Mouse (Mus musculus) cortical plate, adult 2 months (tissue): ENCODE data around the gene Gpd2. TPM values are rescaled to one million over a fixed set of nuclear protein-coding genes. Genes with fewer than 3 reads are reported as not detected.

Experiments
- H3K27ac ChIP-seq: fragments of 200-500 bp; 2 replicates; pipeline ENCODE4 v1.5.1; 2012; ENCODE audit warnings: low read length, control low read depth, inconsistent platforms; ENCODE audit not compliant: insufficient read depth
- H3K4me1 ChIP-seq: fragments of 200-500 bp; 2 replicates; pipeline ENCODE4 v1.6.1; 2011; ENCODE audit warnings: low read length; ENCODE audit not compliant: control insufficient read depth, insufficient read depth
- H3K4me3 ChIP-seq: fragments of 200-500 bp; 2 replicates; pipeline ENCODE4 v1.5.1; 2011; ENCODE audit warnings: mild to moderate bottlenecking, low read length, control low read depth; ENCODE audit not compliant: insufficient read depth
- CTCF ChIP-seq: fragments of 200-500 bp; IDR thresholded peaks from 2 replicates; pipeline ENCODE4 v1.5.1; 2011; ENCODE audit warnings: mild to moderate bottlenecking, control low read depth, low read length; ENCODE audit not compliant: insufficient read depth; ENCODE audit errors: extremely low read depth
- POLR2A ChIP-seq: fragments of 200-500 bp; IDR thresholded peaks from 2 replicates; pipeline ENCODE4 v1.6.1; 2011; ENCODE audit warnings: mild to moderate bottlenecking, low read length, control low read depth; ENCODE audit not compliant: insufficient read depth; ENCODE audit errors: extremely low read depth
- polyA plus RNA-seq: library from polyadenylated mRNA; depleted of rRNA; stranded (reverse); fragments of >200 nt; gene quantifications from 2 replicates; pipeline ENCODE4 v1.2.3, GENCODE M21; 2012; rRNA removed

The Gpd2 gene
- polyA plus RNA-seq = 44.1 and 47.8 TPM in 2 replicates

GRCm38 (mm10) chr2:57237475-57237919 is at the start of gene Gpd2:
Gene Gpd2 (plus strand): TSS chr2:57237635.
- Histone ChIP-seq H3K27ac (peak within 1 kb of the TSS; percentile 87), H3K4me3 (peak within 1 kb of the TSS; percentile 97), H3K4me1 (no peaks in the 10 kb centered on the region; the same call in 1 of the 2 replicates)
- TF ChIP-seq POLR2A (no peak), CTCF (no peak)

- no peak for TF ChIP-seq POLR2A
- TF ChIP-seq CTCF = no peak
- no peak overlapping the region for H3K27ac ChIP-seq
Observed at GRCm38 (mm10) chr2:57188237-57188636, 49.2 kb upstream of the Gpd2 start.

GRCm38 (mm10) chr2:57190884-57191283 is 46.6 kb upstream of the Gpd2 start:
- Histone ChIP-seq H3K27ac (no peak overlapping the region), H3K4me3 (no peak overlapping the region), H3K4me1 (no peaks in the 10 kb centered on the region)
- no peak for TF ChIP-seq CTCF
- no peak for TF ChIP-seq POLR2A

More at GRCm38 (mm10) chr2:57188237-57188636, 49.2 kb upstream of the Gpd2 start:
- H3K4me3 ChIP-seq = no peak overlapping the region
- H3K4me1 ChIP-seq = no peaks in the 10 kb centered on the region

GRCm38 (mm10) chr2:57199046-57199445 is 38.4 kb upstream of the Gpd2 start:
- Histone ChIP-seq H3K27ac (no peak overlapping the region), H3K4me3 (no peak overlapping the region), H3K4me1 (no peaks in the 10 kb centered on the region)
- TF ChIP-seq CTCF = no peak

- TF ChIP-seq POLR2A = no peak
- no peak for TF ChIP-seq CTCF
- H3K27ac ChIP-seq = no peak overlapping the region
- no peaks in the 10 kb centered on the region for H3K4me1 ChIP-seq
- no peak overlapping the region for H3K4me3 ChIP-seq
Observed at GRCm38 (mm10) chr2:57208472-57209083, 28.9 kb upstream of the Gpd2 start.

- no peak overlapping the region for H3K27ac ChIP-seq
- no peaks in the 10 kb centered on the region for H3K4me1 ChIP-seq
- H3K4me3 ChIP-seq = no peak overlapping the region
- TF ChIP-seq POLR2A = no peak
- no peak for TF ChIP-seq CTCF
Observed at GRCm38 (mm10) chr2:57211049-57212001, 26.1 kb upstream of the Gpd2 start.

GRCm38 (mm10) chr2:57213364-57213763 is 24.1 kb upstream of the Gpd2 start:
- no peaks in the 10 kb centered on the region for H3K4me1 ChIP-seq
- no peak for TF ChIP-seq POLR2A
- H3K4me3 ChIP-seq = no peak overlapping the region
- no peak overlapping the region for H3K27ac ChIP-seq

- Histone ChIP-seq H3K4me1 (no peaks in the 10 kb centered on the region), H3K4me3 (no peak overlapping the region), H3K27ac (no peak overlapping the region)
- no peak for TF ChIP-seq POLR2A
- no peak for TF ChIP-seq CTCF
Observed at GRCm38 (mm10) chr2:57223288-57224026, 14.0 kb upstream of the Gpd2 start.

- Histone ChIP-seq H3K4me1 (no peaks in the 10 kb centered on the region), H3K4me3 (no peak overlapping the region), H3K27ac (no peak overlapping the region)
- no peak for TF ChIP-seq CTCF
- no peak for TF ChIP-seq POLR2A
Observed at GRCm38 (mm10) chr2:57225236-57225635, 12.2 kb upstream of the Gpd2 start.
